Mouse (Mus musculus) urinary bladder, postnatal 4 days (tissue): ENCODE measurements around the gene Atg4c.

Source experiments
- DNase-seq, 2 experiments: peaks; one replicate each; pipeline ENCODE4 v3.0.0; 2021 to 2022; ENCODE audit warnings: low spot score in 2 of 2

Gene Atg4c

DNA sequence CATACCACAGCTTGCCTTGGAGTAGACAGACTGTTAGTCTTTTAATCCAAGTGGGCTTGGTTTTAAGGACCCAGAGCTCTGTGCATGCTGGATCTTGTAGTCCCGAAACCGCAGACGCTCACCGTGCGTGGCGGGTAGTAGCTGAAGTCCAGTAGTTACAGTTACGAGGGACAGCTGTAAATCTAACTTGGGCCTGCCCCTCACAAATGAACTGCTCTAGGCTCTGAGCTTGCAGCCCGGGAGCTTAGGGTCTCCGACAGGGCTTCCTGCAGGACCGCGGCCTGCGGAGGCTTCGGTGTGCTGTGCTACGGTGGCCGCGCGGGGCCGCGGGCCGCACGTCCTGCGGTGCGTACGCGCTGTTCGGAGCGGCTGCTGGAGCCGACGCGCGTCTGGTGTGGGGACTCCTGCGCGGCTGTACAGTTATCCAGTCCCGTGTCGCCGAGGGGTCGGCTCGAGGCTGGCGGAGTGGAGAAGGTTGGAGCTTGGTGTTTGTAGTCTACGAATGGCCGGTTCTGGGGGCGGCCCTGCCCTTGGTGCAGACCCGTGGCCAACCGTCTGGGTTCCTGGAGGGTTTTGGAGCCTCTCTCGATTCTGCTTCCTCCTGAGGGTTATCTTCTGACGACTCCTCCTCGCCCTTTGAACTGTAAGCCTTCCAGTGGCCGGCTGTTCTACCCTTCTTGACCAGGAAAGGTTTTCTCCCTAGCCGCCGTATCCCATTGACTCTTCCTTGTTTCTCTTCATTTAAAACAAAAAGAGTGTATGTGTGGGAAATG is at the start of gene Atg4c:
Gene Atg4c, plus strand, starts transcription at position 125 of the 773 bp plus-strand sequence.
- peak; percentile 70 to 83 for DNase-seq

DNA sequence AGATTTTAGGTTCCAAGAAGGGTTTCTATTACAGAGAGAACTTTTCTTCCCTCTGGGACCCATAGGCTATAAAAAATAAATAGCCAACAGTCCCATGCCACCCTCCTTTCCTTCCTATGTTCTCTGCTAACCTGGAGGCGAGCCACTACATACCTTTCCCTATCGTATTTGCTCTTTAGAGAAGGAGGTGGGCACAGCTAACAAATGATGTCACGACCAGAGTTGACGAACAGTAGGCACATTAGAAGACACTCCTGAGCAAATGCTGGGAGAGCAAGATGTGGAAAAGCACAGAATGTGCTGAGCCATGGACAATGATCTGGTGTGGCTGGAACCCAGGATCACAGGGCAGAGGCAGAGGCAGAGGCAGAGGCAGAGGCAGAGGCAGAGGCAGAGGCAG is 42.3 kb upstream of the Atg4c start:
- no peak for DNase-seq

DNA sequence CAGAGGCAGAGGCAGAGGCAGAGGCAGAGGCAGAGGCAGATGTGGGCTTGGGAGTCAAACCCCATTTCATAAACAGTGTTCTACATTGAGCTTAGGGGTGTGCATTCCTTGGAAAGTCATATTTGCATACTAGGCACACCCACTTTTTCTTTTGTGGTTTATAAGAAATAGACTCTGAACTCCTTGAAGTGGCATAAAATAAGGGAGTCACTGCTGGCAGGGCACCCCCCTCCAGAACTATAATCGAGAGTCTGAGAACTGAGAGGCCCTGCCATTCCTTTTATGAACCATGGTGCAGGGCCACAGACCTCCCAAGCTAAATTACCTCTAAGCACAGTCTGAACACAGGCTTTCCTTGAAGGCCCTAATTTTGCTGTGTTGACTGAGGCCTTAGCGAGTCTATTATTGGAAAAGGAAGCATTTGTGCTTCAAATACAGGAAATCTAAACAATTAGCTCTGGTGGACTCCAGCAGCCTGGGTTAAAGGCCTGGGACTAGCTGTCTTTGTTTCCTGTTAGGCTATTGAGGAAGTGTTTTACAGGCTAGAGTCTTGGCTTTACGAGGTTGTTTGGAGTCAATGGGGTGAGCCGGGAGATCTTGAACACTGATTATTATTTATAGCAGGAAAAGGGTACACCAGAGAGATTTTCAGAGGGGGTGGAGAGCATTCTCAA is 41.7 kb upstream of the Atg4c start:
- DNase-seq: no peak

DNA sequence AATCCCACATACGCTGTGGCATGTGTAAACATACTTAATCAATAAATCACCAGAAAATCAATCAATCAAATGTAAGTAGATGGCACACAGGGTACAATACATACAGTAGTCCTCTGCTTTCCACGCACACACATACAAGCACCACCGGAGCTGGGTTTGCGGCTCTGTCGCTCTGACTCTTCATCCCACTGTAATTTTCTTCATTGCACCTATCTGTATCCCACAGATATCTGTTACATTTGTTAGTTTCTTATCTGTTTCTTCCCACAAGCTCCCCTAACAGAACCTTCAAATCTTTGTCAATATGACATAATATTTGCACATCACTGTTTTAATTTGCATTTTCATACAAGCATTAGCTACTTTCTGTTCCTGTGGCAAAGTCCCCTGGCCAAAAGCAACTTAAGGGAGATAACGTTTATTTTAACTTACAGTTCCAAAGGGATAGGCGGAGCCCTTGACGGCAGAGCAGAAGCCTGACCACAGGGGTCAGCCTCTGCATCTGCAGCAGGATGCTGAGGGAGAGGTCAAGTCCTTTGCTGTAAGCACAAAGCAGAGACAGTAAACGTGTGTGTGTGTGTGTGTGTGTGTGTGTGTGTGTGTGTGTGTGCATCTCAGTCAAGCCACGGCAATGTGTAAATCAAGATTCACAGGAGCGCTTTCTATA is 37.0 kb upstream of the Atg4c start:
- DNase-seq: no peak

DNA sequence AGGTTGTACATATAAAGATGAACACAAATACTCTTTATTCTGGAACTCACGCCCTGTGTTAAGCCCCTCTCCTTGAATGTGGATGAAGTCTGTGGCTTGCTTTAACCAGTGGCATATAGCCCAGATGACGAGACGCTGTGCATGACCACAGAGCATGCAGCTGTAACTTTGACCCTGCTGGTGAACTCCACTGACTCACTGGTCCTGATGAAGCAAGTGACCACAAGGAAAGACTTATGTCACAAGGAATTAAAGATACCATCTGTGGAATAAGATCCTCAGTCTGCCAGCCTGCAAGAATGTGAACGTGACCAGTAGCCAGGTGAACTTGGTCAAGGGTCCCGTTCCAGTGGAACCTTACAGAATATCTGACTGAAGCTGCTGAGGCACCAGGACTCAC is 35.2 kb upstream of the Atg4c start:
- DNase-seq: no peak

DNA sequence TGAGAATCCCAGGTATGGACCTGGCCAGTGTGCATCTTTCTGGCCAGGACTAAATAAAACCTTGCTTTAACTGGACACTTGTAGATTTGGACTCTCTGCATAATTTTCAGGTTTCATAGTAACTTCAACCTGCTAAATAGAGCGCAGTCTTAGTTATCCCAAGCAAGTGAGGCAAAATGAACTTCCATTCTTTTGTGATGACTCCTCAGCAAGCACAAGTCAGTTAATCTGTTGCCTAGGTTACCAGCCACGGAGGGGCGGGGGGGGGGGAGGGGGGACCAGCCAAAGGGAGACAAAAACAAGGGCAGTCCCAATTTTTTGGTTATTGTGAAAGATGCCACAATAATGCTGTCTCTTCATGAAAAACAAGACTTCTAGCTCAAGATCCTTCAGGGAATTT is 33.3 kb upstream of the Atg4c start:
- no peak for DNase-seq

DNA sequence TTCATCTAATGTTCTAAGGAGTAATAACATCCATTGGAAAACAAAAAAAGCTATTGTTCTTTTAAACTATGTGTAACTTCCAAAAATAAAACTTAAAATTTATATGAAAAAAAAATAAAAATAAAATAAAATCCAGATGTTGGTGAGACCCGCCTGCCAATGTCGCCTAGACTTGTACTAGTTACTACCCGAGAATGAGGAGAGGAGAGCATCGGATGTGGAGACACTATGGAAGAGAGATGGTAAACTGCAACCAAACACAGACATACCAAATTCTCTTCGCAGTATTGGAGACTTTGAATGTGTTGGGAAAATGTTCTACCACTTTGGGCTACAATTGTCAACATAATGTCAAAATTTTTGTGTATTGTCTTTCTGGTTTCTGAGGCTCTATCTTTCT is 32.8 kb upstream of the Atg4c start:
- DNase-seq: no peak

DNA sequence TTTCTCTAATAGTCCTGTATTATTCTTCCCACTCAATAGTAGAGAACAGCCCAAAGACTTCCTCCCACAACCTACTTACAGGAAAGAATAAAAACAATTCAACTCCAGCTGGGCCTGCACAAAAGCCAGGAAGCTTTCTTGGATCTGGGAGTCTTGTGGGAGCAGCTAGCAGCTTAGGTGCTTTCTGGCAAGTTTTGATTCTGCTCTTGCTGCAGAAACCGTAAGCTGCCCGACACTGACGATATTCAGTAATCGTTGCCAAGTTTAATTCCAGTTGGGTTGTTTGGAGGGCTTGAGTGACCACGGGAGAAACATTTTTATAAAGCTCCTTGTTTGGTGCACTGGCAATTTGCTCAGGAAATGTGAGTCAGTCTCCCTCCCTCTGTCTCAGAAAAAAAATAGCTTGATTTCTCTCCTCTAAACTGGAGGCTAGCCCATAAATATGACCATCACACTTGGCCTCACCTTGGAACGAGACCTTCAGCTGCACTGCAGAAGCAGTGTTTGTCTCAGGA is 32.2 kb upstream of the Atg4c start:
- DNase-seq: no peak

DNA sequence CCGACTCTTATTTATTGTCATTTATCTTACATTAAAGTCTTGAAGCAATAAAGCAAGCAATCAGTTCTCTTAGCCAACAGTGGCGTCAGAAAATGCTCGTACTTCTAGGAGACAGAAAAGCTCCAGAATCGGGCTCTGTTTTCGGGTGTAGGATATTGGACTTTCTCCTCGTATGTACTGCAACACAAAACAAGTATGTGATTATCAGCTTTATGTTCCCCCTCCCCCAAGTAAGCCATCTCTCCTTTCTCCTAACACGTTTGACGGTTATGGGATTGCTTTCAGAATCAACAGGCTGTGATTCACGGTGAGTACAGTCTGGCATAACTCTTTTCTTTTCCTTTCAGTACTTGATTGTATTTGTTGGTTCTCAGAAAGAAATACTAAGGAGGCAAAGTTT is 30.7 kb upstream of the Atg4c start:
- no peak for DNase-seq

DNA sequence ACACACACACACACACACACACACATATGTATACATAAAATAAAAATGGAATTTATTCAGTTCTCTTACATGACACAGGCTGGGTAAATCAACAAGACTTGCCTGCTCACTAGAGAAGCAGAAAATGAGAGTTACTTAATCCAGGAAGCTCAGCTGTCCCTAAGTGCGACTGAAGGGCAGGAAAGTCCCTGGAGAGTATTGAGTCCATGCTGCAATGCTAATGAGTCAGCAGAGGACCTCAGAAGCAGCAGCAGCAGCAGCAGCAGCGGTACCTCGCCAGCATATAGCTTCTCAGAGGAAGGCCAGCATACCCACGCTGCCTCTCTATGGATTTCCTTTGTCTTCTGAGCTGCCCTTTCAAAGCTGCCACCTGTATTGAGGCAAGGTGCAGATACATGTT is 30.2 kb upstream of the Atg4c start:
- no peak for DNase-seq

DNA sequence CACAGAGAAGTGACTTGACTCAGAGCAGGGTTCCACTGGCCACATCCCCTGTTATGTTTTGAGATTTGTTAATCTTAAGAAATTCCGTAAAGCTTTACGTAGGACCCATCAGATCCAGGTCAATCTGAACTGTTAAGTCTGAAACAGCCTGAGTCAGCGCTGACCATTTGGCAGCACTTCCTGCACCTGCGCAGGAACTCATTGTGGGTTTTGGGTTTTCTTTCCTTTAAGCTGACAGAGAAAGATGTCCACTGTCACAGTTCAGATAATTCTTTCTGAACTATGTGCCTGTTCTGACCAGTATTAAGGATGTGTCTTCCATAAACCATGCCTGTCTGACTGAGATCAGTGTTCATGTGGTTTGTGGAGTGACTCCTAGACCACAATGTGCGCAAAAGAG is 24.9 kb upstream of the Atg4c start:
- no peak for DNase-seq

DNA sequence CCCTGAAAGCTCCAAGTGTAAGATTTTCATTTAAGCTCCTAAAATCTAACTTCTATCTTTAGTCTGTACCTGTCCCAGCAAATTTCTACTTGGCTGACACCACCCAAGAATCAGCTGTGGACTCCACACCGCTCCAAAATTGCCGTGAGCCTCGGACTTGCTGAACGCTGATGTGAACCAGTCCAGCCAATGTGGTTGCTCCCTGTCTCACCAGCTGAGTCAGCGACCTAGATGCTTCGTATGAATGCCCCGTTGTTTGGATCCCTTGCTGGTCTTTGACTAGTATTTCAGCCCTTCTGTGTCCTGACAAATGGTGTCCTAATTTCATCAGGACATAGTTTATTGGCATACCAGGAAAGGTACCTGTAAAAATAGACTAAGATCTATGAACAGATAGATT is 19.5 kb upstream of the Atg4c start:
- DNase-seq: no peak

DNA sequence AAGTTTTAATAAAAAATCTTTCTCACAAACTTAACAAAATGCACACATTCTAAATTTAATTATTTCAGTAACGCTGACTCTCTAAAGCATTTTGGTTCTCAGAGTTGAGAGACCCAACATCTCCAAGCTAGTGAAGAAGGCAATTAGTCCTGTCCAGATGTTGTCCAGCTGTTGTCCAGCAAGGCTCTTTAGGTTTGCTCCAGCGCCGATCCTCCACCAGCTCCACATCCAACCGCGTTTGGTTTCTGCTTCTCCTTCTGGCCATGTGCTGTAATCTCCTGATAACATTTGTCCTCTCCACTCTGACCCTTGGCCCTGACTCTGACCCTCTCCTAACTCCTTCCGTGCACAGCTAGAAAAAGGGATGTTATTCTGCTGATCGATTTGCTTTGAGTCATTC is 16.9 kb upstream of the Atg4c start:
- no peak for DNase-seq

DNA sequence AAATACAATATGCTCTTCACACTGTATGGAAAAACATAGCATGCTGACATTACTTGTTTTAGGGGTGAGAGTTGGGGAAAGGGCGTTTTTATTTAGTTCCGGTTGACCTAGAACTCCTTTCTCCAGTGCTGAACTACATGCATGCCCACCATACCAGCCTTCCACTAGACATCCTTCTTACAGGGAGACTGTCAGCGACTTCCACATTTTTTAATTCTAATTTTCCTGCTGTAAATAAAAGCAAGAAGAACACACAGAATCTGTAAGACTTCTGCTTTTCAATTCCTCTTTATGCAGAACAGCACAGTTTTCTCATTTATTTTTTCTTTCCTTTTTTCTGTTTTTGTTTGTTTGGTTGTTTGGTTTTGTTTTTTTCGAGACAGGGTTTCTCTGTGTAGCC is 16.5 kb upstream of the Atg4c start:
- no peak for DNase-seq

DNA sequence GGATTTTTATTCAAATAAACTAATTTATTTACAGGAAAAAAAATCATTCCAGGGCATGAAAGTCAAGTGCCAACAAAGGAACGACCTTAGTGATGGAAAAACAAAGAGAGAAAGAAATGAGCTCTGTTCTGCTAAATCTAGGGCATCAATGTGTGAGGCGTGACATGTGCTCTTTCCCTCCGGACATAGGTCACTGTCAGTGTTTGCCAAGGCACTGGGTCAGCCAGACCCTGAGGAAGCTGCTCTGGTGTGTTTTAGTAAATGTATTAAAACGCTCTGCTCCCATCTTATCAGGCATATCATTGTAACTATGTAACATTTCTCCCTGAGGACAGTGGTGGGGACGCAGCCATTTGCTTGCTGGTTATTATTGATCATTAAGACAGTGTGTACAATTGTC is 14.9 kb upstream of the Atg4c start:
- no peak for DNase-seq

DNA sequence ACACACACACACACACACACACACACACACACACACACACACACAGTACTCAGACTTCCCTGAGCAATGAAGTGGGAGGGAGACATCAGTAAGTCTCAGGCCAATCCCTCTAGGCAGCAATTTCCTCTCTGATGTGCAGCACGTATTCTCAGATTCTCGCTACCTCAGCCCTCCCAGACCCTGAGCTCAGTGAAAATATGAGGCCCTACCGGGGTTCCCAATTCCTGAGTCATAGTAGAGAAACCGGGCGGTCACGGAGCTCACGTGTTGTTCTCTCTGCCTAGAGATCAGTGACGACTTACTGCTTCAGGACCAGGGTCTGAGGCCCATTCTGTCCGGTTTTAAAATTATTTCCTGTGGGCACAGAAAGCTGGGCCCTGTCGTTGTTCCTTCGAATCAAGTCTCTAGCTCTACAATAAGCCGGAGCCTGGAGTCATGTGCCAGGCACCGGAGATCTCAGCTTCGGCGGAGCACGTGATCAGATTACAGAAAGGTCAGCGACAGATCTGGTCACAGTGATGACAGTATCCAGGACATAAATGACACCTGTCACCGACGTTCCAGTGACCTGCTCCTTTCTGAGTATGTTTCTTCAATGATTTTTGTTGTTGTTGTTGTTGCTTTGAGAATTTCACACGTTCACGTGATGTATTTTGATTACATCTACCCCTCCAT is 14.2 kb upstream of the Atg4c start:
- DNase-seq: no peak

DNA sequence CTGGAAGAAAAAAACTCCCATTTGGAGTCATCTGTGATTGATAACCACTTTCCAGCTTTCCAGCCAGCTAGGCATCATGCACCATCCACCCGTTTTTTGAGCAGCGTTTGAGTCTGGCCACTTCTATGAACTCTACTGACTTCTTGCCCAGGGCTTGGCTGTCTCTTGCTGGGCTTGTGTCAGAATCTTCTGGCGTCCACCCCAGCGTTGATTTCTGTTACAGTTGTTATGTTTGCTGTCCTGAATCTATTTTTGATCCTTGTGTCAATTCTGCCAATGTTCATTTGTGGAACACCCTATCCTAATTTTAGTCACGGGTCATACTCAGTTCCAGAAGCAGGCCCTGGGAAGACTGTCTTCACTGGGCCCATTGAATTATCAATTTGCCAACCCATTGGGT is 12.8 kb upstream of the Atg4c start:
- DNase-seq: no peak

DNA sequence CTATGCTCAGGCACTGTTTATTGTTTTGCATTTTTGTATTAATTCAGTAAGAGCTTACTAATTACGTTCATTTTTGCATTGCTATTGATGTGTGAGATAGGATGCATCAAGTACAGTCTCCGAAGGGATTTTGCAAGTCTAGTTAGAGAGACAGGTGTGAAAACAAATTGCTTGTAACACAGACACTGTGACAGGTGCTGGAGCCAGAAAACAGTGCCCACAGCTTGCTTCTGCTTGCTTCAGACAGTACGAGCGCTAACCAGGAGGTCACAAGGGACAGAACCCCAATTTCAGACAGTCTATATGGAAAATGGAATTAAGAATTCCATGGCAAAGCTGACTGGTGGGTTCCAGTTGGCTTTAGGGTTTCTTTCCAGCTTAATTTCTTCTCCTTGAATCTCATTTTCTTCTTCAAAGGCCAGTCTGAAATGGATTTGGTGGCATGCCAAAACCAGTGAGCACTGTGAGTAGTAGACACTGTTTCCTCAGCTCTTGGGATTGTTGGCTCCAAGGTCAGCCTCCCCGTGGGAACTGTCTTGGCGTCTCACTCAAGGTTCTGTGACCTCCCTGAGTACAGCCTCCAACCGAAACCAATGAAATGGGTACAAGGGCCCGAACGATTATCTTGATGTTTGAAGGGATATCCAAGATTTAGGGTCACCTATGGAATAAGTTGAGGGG is 11.9 kb upstream of the Atg4c start:
- no peak for DNase-seq

DNA sequence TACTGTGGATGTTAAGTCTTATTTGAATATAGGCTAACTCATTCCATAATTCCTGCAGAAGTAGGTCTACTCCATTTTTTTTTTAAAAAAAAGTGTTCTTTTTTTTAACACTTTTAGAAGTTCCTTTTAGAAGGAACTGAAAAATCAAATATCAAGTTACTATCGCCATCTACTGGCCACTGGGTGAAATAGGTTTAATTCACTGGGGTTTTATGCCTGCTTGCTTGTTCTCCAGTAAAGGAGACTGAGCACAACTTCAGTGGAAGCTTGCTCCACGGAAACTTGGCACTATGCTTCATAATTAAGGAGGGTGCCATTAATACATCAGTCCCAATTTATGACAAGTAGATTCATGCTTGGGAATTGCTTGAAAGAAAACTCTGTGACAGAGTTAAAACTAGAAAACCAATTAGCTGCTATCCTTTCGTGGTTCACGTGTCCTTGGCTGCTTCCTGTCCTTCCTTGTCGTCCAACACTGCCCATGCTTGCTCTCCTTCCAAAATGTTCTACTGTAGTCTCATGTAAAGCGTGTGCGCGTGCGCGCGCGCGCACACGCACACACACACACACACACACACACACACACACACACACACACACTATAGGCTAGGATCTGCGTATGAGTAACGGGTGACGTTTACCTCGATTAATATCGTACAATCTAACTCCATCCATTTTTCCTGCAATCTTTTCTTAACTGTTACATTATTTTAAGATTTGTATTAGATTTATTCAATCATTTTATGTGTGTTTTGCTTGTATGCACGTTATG is 10.9 kb upstream of the Atg4c start:
- DNase-seq: no peak

DNA sequence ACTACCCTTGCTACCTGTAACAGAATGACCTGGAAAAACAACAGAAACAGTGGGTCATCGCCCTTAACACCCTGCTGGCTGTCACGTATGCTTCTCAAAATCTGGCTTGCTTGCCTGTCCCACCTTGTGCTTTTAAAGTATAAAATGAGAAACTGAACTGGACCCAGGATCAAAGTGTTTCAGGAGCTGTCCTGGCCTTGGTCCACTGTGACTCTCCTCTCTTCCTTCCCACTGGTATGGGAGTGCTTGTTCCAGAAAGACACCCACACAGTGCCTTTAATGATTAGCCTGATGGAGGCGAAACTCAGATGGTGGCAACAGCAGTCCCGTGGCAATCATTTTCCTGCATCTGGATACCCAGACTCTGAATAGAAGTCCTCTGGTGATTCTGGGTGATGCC is 9.1 kb upstream of the Atg4c start:
- DNase-seq: no peak

DNA sequence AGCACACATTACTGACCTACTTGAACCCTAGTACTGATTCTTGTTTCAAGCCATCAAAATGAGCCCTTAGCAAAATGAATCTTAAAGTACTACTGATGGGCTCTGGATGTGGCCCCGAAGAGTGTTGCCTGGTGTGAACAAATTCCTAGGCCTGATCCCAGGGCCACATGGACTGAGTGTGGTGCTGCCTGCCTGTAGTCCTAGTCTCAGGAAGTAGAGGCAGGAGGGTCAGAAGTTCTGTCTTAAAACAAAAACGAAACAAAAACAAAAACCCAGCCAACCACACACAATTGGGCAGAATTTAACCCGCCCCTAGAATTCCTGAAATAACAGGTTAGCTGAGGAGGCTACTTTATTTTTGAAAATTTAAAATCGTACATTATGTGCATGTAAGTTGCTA is 8.4 kb upstream of the Atg4c start:
- DNase-seq: no peak
